Mouse (Mus musculus) cerebellum, adult 18-20 months (tissue): Measurements from ENCODE around the gene Slc35f6.
A peak's percentile ranks its signal among the peaks of the same experiment; 100 is the strongest.

ENCODE experiments used
- DNase-seq, 2 experiments: peaks; one replicate each; pipeline ENCODE4 v3.0.0; 2021

Slc35f6 gene

GRCm38 (mm10) chr5:30647815-30648560 lies at the start of gene Slc35f6:
TSS of gene Slc35f6 (plus strand) at chr5:30647933.
- DNase-seq, result peak; percentile 93 to 96

GRCm38 (mm10) chr5:30601397-30601796 lies 46.3 kb upstream of the Slc35f6 start:
- DNase-seq, result peak; percentile 48 to 54

DNA sequence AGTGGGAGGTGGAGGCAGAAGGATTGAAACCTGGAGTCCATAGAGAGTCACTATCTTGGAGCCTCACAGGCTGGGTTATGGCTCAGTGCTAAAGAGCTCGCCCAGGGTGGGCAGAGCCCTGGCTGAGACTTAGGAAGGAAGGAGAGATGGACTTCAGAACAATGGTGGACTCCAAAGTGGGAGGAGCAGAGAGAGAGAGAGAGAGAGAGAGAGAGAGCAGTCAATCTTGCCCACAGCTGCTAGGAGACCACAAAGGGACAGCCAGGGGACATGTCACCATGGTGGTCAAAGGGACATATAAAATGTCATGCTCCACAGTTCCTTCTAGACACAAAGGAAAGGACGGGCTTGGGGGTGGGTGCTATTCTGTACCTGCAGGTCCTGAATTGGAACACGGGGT lies 44.5 kb upstream of the Slc35f6 start:
- no peak for DNase-seq

- DNase-seq, result no peak
These were observed 43.8 kb upstream of the Slc35f6 start for GRCm38 (mm10) chr5:30603926-30604325.

DNA sequence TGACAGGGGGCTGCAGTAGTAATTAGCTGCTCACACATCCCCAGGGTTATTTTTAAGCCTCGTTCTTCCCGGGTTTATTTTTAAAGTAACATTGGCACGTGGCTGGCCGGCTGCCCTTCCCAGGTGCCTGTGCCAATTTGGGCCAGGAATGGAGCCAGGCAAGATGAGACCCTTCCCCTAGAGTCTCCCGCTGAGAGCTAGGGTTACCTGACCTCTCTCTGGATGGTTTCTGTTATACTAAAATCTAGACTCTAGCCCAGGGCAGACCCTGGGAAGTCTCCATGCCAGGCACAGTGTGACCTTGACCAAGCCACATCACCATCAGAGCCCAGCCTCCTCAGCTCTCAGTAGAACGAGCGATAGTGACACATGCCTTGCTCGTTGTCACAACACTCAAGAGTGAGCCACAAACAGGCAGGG lies 43.0 kb upstream of the Slc35f6 start:
- DNase-seq, result peak in 1 of 2 experiments; percentile 11

GRCm38 (mm10) chr5:30605649-30606048 lies 42.1 kb upstream of the Slc35f6 start:
- DNase-seq, result peak in 1 of 2 experiments; percentile 37

DNA sequence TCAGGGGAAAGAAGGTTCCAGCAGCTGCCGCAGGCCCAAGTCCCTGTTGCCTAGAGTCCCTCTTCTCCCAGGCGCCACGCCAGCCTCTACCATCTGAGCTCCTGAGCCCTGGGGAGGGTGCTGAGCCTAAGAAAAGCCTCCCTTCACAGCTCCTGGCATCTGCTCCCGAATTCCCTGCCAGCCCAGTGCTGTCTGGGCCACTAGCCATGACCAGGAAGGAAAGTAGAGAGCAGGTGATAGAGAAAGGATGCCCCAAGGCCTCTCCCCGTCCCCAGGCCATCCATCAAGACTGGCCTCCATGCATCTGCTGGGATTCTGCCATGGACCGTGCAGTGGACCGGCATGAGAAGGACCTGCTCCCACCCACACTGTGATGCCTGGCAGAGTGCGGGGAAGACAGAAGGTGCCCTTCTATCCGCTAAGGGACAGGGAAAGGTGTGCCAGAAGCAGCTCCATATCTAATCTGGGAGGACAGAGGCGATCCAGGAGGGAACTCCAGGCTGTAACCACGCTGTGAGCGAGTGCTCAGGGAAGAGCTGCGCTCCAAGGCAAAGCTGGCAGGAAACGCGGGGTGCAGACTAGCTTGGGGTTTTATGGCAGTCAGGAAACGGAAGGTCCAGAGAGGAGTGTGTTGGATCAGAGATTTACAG lies 41.2 kb upstream of the Slc35f6 start:
- peak; percentile 96 to 97 for DNase-seq

DNA sequence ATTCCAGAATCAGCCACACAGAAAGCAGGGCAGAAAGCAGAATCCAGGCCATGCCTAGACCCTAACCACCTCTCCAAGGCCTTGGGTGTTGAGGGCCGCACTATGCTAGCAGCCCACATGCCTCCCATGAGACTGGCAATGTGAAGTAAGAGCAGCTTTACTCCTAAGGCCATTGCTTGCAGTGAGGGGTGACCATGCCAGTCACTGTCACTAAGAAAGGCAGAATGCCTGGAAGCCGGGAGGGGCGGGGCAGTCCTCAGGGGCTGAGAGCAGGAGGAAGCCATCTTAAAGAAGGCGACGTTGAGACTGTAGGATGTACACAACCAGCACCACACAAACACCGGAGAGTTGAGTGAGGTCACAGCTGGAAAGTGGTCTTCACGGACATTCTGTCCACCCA lies 38.6 kb upstream of the Slc35f6 start:
- no peak for DNase-seq

- DNase-seq, result peak in 1 of 2 experiments; percentile 28
These were observed 37.7 kb upstream of the Slc35f6 start for GRCm38 (mm10) chr5:30609918-30610645.

DNA sequence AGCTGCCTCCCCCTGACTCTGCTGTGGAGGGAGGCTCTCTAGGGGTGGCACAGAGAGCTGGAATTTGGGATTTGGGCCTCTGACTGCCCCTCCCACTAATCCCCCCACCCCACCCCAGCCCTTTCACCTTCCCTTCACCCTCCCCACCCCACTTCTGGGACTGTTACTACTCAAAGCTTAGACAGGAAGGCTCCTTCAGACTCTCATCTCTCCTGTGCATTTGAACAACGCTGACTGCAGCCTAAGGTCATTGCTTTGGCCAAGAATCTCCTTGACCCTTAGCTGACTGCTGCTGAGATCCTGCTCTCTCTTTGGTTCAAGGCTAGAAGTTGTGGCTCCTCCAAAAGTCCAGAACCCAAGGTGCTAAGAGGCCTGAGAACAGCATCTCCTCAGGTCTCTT lies 36.6 kb upstream of the Slc35f6 start:
- no peak for DNase-seq

DNA sequence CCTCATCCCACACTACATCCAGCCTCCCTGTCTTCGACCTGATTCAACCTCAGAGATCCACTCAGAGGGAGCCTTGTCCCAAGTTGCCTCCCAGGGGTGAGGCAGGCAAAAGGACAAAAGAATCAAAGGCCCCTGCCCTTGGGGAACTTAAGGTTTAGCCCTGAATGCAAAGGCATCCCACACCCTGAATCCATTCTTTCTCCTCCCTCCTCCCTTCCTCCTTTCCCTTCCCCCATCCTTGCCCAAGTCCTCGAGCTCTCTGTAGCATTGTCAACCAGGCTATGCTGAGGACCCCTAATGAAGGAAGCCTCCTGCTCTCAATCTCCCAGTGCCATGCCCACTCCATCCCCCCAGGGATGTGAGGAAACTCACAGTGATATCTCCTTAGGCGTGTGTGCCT lies 36.0 kb upstream of the Slc35f6 start:
- no peak for DNase-seq

DNA sequence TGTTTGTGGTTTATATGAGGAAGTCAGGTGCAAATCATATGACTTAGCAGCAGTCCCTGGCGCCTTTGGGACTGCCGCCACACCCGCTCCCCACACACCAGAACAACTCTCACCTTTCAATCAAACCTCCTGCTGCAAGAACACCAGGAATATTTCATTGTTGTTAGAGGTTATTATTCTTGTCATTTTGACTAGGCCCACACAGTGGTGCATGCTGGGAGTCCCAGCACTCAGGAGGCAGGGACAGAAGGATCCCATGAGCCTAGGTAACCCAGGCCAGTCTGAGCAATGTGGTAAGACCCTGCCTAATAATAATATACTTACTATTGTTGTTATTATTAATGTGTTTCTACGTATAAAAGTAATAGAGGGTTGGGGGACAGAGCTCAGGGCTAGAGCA lies 35.2 kb upstream of the Slc35f6 start:
- no peak for DNase-seq

DNA sequence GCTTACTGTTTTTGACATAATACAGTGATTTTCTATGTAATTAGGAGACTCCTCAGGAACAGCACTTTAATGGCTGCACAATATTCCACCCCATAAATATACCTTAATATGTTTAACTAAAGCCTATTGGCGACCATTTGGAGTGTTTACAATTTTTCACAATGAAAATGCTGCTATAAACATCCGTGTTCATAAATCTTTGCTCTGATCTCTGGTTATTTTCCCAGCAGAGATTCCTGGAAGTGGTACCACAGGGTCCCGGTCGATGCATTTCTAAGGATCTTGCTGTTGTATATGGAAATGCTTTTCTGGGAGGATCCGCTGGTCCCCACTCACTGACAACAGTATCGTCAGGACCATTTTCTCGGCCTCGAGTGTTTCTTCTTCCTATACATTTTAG lies 34.5 kb upstream of the Slc35f6 start:
- no peak for DNase-seq

GRCm38 (mm10) chr5:30614221-30614620 lies 33.5 kb upstream of the Slc35f6 start:
- DNase-seq, result no peak

DNA sequence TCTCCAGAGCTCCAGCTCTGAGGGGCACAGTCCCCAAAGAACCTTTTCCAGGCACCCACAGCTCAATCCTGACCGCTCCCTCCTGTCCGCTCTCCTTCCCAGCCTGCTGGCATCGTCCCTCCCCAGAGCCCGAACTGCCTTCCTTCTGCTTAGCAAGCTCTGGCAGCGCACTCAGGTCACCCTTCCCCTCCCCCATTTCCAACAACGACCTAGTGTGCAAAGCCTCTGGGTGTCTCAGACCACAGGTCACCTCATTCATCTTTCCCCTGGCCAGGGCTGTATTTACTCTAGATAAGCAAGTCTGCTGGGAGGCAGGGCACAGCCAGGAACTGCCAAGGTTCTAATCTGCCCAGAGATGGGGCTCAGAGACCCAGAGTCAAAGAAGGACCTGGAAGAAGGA lies 32.3 kb upstream of the Slc35f6 start:
- no peak for DNase-seq

GRCm38 (mm10) chr5:30615819-30616218 lies 31.9 kb upstream of the Slc35f6 start:
- no peak for DNase-seq

DNA sequence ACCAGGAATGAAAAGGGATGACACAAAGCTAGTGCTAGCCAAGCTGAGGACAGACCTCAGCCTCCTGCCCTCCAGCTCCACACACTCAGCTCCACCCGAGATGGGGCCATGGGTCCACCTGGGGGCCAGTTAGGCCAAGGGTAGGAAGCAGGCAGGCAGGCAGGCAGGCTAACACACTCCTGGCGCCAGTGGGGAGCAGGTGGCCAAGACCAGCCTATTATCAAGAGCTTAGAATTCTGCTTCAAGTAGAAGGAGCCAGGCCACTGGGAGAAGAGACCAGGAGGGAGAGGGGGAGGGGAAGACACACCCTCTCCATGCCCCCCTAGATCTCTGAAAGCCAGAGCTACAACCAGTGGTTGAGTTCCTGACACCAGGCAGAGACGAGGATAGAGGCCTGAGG lies 31.1 kb upstream of the Slc35f6 start:
- no peak for DNase-seq

DNA sequence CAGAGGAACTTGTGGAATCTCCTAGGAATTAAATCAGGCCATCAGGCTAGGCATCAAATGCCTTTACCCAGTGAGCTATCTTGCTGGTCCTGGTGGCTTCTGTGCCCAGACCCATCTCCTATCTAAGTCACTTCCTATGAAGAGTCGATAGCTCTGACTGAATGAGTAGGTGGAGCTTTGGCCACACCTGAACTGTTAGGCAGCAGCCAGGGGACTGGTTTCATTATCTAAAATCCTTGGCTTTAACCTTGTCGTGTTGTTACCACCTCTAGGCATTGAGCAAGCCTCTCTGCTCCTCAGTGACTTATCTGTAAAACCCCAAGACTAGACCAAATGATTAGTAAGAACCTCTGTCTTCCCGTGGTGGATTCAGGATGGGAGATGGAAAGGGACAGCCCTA lies 30.4 kb upstream of the Slc35f6 start:
- DNase-seq, result no peak

GRCm38 (mm10) chr5:30617851-30618250 lies 29.9 kb upstream of the Slc35f6 start:
- peak in 1 of 2 experiments; percentile 27 for DNase-seq

DNA sequence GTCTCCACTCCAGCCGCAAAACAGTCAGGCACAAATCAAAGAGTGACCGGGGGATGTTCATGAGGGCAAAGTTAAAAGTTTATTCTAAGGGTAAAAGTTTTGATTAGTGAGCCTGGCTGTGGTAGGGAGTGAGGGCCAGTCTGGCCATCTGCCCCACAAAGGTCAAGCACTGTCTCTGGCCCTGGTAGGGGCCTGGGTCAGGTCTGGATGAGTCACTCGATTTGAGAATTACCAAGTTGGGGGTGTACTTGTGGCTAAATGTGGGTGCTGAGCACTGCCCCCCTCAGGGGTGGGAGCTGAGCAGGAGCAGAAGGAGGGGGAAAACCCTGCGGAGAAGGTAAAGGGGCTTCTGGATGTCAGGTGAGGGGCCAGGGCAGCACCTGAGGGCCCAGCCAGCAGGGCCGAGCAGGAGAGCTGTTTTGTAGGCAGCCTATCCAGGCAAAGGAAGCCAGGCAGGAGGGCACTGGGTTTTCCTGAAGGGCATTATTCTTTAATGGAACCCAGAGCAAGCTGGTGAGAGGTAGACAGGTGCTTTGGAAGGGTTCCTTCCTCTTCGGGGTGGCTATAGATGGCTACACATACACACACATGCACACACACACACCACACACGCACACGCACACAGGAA lies 29.2 kb upstream of the Slc35f6 start:
- DNase-seq, result no peak

- DNase-seq, result no peak
These were observed 28.5 kb upstream of the Slc35f6 start for GRCm38 (mm10) chr5:30619211-30619610.

- DNase-seq, result no peak
These were observed 27.2 kb upstream of the Slc35f6 start for GRCm38 (mm10) chr5:30620567-30620966.

DNA sequence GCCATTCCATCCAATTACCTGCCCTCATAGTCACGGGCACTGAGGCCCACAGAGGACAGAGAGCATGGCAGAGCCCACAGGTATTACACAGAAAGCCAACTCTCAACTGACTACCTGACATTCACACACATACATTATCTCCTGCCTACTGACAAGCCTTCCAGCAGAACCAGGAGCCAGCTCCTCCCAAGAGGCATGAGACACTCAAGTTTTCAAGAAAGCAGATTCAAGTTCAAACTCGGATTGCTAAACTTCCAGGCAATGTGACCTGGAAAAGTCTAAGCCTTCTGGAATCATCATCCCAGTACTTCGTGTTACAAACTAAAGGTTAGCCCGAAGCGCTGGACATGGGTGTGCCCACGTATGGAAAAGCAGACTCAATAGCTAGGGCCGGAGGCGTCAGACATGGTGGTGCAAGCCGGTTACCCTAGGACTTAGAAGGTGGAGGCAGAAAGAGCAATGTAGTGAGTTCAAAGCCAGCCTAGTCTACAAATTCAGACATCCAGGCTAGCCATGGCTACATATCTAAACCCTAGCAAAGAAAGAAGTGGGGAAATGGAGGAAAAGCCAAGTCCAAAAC lies 26.4 kb upstream of the Slc35f6 start:
- no peak for DNase-seq
